ENCODE assay signal across 23 mouse cellular contexts in the genomic region with DNA sequence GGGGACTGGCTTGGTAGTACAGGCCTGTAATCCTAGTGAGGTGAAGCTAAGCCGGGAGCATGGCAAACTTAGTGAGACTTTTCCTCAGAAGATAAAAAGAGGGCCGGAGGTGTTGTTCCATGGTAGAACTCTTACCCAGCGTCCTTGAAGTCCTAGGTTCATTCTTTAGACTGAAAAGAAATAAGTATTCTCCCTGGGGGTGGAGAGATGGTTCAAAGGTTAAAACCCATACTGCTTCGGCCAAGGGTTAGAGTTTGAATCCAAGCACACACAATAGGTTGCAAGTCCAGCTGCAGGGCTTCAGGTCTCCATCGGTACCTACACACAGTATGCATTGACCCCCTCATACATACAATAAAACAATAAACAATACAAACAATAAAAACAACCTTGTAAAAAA.
"Had no signal": no experiment of that assay in that cellular context is flagged by ENCODE, and none has a peak within 500 bp of the region (broad histone marks: within the 10 kb centered on the region; RNA-seq: fewer than 3 reads in every experiment).

No protein-coding gene starts in this region.

- H3K4me1 ChIP-seq: intestine, embryonic 15.5 days; liver, embryonic 12.5 days had no signal

- DNase-seq: gastrocnemius, adult 2 months; gastrocnemius, postnatal 10 days; gastrocnemius, postnatal 25 days; heart, adult 18-20 months; heart, postnatal 10 days; heart, postnatal 4 days; kidney, adult 8-10 months; kidney, postnatal 25 days; kidney, postnatal 4 days had no signal

- H3K36me3 ChIP-seq: heart, embryonic 12.5 days; hindbrain, embryonic 12.5 days; intestine, embryonic 15.5 days; kidney, embryonic 15.5 days; limb, embryonic 13.5 days; limb, embryonic 15.5 days; liver, embryonic 12.5 days had no signal

- H3K27ac ChIP-seq: gastrocnemius, adult 2 months; heart, embryonic 10.5 days; hindbrain, embryonic 10.5 days; hindbrain, embryonic 12.5 days; hindbrain, embryonic 14.5 days; intestine, embryonic 15.5 days; kidney, embryonic 15.5 days; kidney, postnatal 0 days; layer of hippocampus, adult 2 months; left cerebral cortex, adult 2 months; limb, embryonic 13.5 days; limb, embryonic 15.5 days; liver, embryonic 12.5 days; liver, embryonic 14.5 days had no signal

- H3K9me3 ChIP-seq: heart, embryonic 10.5 days; heart, embryonic 12.5 days; hindbrain, embryonic 12.5 days; intestine, embryonic 15.5 days; kidney, embryonic 15.5 days; limb, embryonic 13.5 days; limb, embryonic 15.5 days; liver, embryonic 12.5 days had no signal

- H3K4me3 ChIP-seq: gastrocnemius, adult 2 months; heart, embryonic 10.5 days; heart, embryonic 12.5 days; hindbrain, embryonic 10.5 days; hindbrain, embryonic 12.5 days; intestine, embryonic 15.5 days; kidney, embryonic 15.5 days; layer of hippocampus, adult 2 months; left cerebral cortex, adult 2 months; limb, embryonic 13.5 days; limb, embryonic 15.5 days; liver, embryonic 12.5 days had no signal

- H3K27me3 ChIP-seq: heart, embryonic 12.5 days; hindbrain, embryonic 12.5 days; intestine, embryonic 15.5 days; kidney, embryonic 15.5 days; limb, embryonic 13.5 days; limb, embryonic 15.5 days; liver, embryonic 12.5 days had no signal
